Mouse (Mus musculus) B cell, adult (primary cell): Measurements from ENCODE around the gene Aen. TPM values are rescaled to one million over a fixed set of nuclear protein-coding genes. Genes with fewer than 3 reads are reported as not detected.

ENCODE experiments used
- total RNA-seq: library from RNA; stranded (reverse); gene quantifications from 4 replicates; pipeline ENCODE4 v1.2.4, GENCODE M21; 2023; ENCODE audit not compliant: inconsistent age

Gene Aen
- total RNA-seq, result 21.2 to 28.8 TPM (median 25.0 TPM) in 4 replicates

GRCm38 (mm10) chr7:78895653-78896333 lies at the start of gene Aen:
Gene Aen, plus strand, starts transcription at chr7:78895854.

GRCm38 (mm10) chr7:78846737-78847434 lies 48.8 kb upstream of the Aen start, which contains the start of gene Det1:
Gene Det1, minus strand, starts transcription at chr7:78847263.

GRCm38 (mm10) chr7:78912974-78913474 lies 17.4 kb downstream of the Aen start, which contains the start of gene Isg20:
Gene Isg20, plus strand, starts transcription at chr7:78913424.

Other genes with a start within 250 kb of the Aen start
- not detected in 4 replicates for gene Ntrk3, start 157.8 kb upstream of the Aen start, total RNA-seq
- gene Mrps11, start 112.7 kb upstream of the Aen start, total RNA-seq, result 18.5 to 24.6 TPM (median 19.4 TPM) in 4 replicates
- 20.4 to 25.9 TPM (median 20.9 TPM) in 4 replicates for gene Mrpl46, start 112.3 kb upstream of the Aen start, total RNA-seq
- 15.1 to 18.4 TPM (median 16.7 TPM) in 4 replicates for gene Det1, start 48.6 kb upstream of the Aen start, total RNA-seq
- gene Isg20, start 17.6 kb downstream of the Aen start, total RNA-seq, result 14.8 to 25.7 TPM (median 18.9 TPM) in 4 replicates
- gene Acan, start 157.6 kb downstream of the Aen start, total RNA-seq, result not detected in 4 replicates
- gene Hapln3, start 235.2 kb downstream of the Aen start, total RNA-seq, result not detected in 4 replicates